Mouse (Mus musculus): ENCODE data around the gene Nrip2. TPM values are rescaled to one million over a fixed set of nuclear protein-coding genes. Genes with fewer than 3 reads are reported as not detected.

Gene Nrip2
- 12.4 and 13.0 TPM in 2 replicates for polyA plus RNA-seq (2015; fragmentation: Nextera tagmentation; extraction: Ambion mirVana)

DNA sequence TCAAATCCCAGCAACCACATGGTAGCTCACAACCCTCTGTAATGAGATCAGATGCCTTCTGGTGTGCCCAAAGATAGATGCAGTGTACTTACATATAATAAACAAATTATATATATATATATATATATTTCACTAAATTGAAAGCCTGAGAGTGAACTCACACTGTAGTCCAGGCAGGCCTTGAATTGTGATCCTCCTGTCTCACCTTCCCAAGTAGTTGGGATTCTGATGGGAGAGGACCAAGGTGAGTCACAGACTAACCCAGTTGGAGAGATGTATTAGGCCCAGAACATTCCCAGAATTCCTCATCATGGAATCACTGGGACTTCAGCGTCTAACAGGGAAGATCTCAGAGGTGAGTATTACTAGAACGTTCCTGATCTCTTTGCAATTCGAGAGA lies at the start of gene Nrip2:
TSS of gene Nrip2 (plus strand) at position 301 of the 400 bp plus-strand sequence.
- ATAC-seq (ENCODE audit: low FRiP score), result no peak; the same call in 1 of the 2 replicates
- Histone ChIP-seq H3K27me3 (replicated peaks) (no peaks in the 10 kb centered on the region), H3K27ac (replicated peaks) (peak within 1 kb of the TSS; percentile 81), H3K36me3 (no peaks in the 10 kb centered on the region), H3K4me3 (replicated peaks) (peak within 1 kb of the TSS; percentile 40), H3K9me3 (replicated peaks) (no peaks in the 10 kb centered on the region), H3K4me1 (peaks cover 33% of the 10 kb centered on the region), H3K9ac (replicated peaks) (peak within 1 kb of the TSS; percentile 49), H3K4me2 (peak within 1 kb of the TSS; percentile 59)
- 76% methylated on average over 3 of the region's 3 CpGs for WGBS

DNA sequence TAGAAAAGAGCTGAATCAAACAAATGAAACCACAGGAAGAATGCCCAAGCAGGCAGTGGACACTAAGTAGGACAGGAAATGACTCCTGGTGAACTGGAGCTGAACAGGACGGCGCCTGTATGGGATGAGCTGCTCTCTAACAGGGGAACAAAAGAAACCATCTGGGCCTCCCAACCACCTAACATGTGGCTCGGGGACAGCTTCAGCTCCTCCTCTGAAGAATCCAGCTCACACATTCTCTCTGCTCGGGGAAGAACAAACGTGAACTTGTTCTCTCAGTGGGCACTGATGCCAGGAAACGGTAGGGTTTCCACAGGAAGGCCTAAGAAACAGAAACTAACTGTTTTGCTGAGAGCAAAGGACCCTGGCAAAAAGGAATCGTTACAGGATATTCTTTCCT lies 49.4 kb upstream of the Nrip2 start:
- Histone ChIP-seq H3K27me3 (replicated peaks) (no peaks in the 10 kb centered on the region), H3K4me3 (replicated peaks) (no peak overlapping the region), H3K36me3 (0 out of 2 replicates have a peak, but pooled peaks cover 4% of the 10 kb centered on the region), H3K27ac (replicated peaks) (peak overlapping the region; percentile 64), H3K4me1 (peaks cover 27% of the 10 kb centered on the region), H3K9me3 (replicated peaks) (no peaks in the 10 kb centered on the region), H3K9ac (replicated peaks) (no peak overlapping the region), H3K4me2 (no peak overlapping the region)
- 36% methylated on average over 7 of the region's 7 CpGs for WGBS
- ATAC-seq (ENCODE audit: low FRiP score), result peak; percentile 65

DNA sequence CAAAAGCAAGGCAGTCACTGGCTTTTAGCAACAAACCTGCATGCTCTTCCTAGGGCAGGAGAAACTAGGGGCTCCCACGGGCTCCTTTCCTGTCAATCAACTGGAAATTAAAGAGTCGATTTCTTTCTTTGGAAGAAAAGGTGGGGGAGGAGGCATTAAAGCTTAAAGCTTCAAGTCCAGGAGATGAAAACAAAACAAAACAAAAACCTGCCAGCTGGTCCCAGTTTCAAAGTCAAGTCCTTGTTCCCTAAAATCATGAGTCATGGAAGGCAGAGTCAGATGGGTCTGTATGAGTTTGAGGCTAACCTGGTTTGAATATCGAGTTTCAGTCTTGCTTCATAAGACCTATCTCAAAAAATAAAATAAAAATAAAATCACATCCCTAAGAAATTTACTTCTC lies 45.0 kb upstream of the Nrip2 start:
- Histone ChIP-seq H3K36me3 (peaks cover 21% of the 10 kb centered on the region), H3K27ac (replicated peaks) (no peak overlapping the region), H3K27me3 (replicated peaks) (no peaks in the 10 kb centered on the region), H3K4me2 (peak overlapping the region; percentile 72), H3K4me3 (replicated peaks) (0 out of 2 replicates have a peak overlapping the region, but pooled peaks have one; percentile 87), H3K9ac (replicated peaks) (no peak overlapping the region), H3K9me3 (replicated peaks) (no peaks in the 10 kb centered on the region), H3K4me1 (peaks cover 30% of the 10 kb centered on the region)
- WGBS, result 58% methylated on average over 3 of the region's 3 CpGs
- ATAC-seq (ENCODE audit: low FRiP score), result no peak

DNA sequence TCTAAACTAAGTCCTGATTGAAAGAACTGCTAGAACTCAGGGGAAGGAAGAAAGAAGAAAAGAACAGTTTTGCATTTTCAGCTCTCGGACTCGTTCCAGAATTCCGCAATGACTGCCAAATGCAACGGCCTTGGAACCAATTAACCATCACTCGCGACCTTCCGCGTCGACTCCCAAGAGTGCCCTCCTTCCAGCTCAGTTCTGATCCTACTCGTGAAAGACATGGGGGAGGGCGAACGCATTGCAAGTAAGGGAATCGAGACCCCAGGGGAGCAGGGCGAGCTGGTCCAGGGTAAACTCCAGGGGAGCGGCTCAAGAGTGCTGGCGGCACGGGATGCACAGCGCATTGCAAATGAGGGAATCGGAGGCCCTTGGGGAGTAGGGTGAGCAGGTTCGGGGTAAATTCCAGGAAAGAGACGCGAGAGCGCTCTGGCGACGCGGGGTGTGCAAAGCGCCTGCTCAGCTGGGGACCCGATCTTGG lies 43.9 kb upstream of the Nrip2 start:
- no peaks in the 10 kb centered on the region for H3K9me3 ChIP-seq (replicated peaks)
- H3K27ac ChIP-seq (replicated peaks), result peak overlapping the region; percentile 94
- H3K4me2 ChIP-seq, result peak overlapping the region; percentile 72
- H3K4me1 ChIP-seq, result peaks cover 36% of the 10 kb centered on the region
- peak; percentile 68 for ATAC-seq (ENCODE audit: low FRiP score)
- H3K4me3 ChIP-seq (replicated peaks), result peak overlapping the region; percentile 87
- no peaks in the 10 kb centered on the region for H3K27me3 ChIP-seq (replicated peaks)
- H3K9ac ChIP-seq (replicated peaks), result peak overlapping the region; percentile 81
- under 1% methylated on average over 28 of the region's 28 CpGs for WGBS
- peaks cover 21% of the 10 kb centered on the region for H3K36me3 ChIP-seq

DNA sequence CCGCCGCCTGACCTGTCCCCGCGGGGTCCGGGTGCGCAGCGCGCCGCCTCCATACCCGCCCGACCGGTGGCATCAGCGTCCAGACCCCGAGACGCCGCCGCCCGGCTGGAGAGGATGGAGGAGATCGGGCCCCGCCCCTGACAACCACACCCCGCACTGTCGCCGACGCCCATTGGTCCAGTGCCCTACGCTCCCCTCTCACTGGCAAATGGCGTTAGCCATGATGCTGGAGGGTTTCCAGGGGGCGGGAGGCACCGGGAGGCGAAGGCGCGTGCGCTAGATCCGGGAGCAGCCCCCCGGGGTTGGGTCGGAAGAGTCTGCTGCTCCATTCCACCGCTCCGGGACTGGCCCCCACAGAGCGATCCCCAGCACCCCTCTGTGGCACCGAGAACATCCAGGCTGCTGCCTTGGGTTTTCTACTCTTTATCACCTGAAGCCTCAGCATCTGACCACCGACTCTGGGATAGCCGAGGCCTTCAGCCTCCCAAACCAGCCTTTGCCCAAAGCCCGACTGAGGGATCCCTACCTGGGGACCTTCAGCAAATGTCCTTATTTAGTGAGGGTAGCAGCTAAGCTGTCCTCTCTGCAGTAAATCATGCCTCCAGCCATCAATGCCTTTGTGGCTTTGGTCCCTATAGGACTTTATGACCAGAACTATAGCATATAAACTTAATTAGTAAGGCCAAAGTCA lies 43.2 kb upstream of the Nrip2 start, which contains the start of gene Tulp3:
TSS of gene Tulp3 (minus strand) at position 126 of the 691 bp plus-strand sequence.
- Histone ChIP-seq H3K27me3 (replicated peaks) (no peaks in the 10 kb centered on the region), H3K9me3 (replicated peaks) (no peaks in the 10 kb centered on the region), H3K36me3 (peaks cover 19% of the 10 kb centered on the region), H3K27ac (replicated peaks) (peak within 1 kb of the TSS; percentile 94), H3K4me1 (peaks cover 39% of the 10 kb centered on the region), H3K9ac (replicated peaks) (peak within 1 kb of the TSS; percentile 81), H3K4me3 (replicated peaks) (peak within 1 kb of the TSS; percentile 87), H3K4me2 (peak within 1 kb of the TSS; percentile 72)
- ATAC-seq (ENCODE audit: low FRiP score), result peak; percentile 99
- under 1% methylated on average over 40 of the region's 42 CpGs for WGBS

DNA sequence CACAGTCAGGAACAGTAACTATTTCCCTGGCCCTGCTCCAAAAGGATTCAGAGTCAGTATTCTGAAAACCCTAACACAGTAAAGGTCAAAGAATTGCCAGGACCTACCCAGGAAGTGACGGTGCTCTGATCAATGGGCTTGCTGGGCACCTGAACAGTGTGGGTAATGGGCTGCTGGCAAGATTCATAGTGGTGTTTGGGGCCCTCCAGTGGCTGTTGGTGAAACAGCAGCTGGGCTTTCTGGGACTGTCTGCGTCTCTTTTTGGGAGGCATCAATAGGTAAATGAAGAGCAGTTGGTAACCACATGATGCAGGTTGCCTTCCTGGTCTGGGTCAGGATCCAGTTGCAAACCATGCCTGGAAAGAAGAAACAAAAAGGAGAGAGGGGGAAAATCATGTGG lies 40.1 kb upstream of the Nrip2 start:
- Histone ChIP-seq H3K9me3 (replicated peaks) (no peaks in the 10 kb centered on the region), H3K4me1 (peaks cover 52% of the 10 kb centered on the region), H3K4me3 (replicated peaks) (no peak overlapping the region), H3K9ac (replicated peaks) (no peak overlapping the region), H3K27ac (replicated peaks) (no peak overlapping the region), H3K36me3 (peaks cover 17% of the 10 kb centered on the region), H3K27me3 (replicated peaks) (no peaks in the 10 kb centered on the region), H3K4me2 (no peak overlapping the region)
- ATAC-seq (ENCODE audit: low FRiP score), result no peak
- WGBS, result 4% methylated on average over 2 of the region's 2 CpGs

DNA sequence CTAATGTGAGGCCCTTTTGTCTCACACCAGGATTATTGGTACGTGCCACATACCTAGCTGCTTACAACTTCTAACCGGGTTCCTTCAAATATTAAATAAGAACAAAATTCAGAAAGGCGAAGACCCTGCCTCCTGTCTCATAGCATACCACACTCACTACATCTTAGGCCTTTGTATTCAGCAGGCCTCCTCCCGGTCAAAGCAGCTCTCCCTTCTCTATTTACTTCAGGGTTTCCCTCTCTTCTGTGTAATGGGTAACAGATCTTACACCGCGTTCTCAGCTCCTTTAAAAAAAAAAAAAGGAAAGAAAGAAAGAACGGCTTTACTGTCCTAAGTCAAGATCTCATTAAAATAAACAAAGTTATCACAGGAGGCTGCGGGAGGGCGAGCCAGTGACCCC lies 37.2 kb upstream of the Nrip2 start:
- Histone ChIP-seq H3K4me1 (peaks cover 36% of the 10 kb centered on the region), H3K9me3 (replicated peaks) (no peaks in the 10 kb centered on the region), H3K36me3 (peaks cover 17% of the 10 kb centered on the region), H3K27me3 (replicated peaks) (no peaks in the 10 kb centered on the region), H3K4me3 (replicated peaks) (peak overlapping the region; percentile 81), H3K27ac (replicated peaks) (peak overlapping the region; percentile 88), H3K4me2 (peak overlapping the region; percentile 100), H3K9ac (replicated peaks) (peak overlapping the region; percentile 75)
- WGBS, result 13% methylated on average over 9 of the region's 9 CpGs
- ATAC-seq (ENCODE audit: low FRiP score), result no peak

DNA sequence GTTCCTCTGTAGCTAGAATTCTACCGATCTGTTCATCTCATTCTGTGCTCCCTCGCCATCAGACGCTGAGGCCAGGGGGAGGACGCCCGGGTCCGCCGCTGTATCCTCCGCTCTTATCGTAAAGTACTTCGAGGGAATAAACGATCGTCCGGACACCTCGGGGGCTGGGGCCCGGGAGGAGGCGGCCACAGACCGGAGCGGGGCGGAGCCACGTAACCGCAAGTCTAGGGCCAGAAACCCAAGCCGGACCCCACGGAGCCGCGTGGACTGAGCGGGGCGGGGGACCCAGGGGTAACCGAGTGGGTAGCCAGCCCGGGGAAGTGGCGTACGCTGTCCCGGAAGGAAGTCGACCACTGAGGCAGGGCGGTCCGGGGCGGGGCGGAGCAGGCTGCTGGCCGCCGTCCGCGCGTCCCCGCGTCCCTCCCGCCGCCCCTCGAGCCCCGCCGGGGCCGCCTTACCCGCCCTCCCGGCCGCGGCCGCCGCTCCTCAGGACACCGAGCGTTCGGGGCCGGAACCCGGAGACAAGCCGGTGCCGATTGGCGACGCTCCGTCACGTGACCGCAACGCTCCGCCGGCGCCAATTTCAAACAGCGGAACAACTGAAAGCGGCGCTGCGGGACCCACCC lies 36.6 kb upstream of the Nrip2 start, which contains the start of the genes Rhno1 and Foxm1:
TSS of gene Rhno1 (minus strand) at position 531 of the 626 bp plus-strand sequence.
TSS of gene Foxm1 (plus strand) at position 587 of the 626 bp plus-strand sequence.
- H3K9ac ChIP-seq (replicated peaks), result peak within 1 kb of the TSS; percentile 75
- no peaks in the 10 kb centered on the region for H3K9me3 ChIP-seq (replicated peaks)
- H3K27ac ChIP-seq (replicated peaks), result peak within 1 kb of the TSS; percentile 88
- peak within 1 kb of the TSS; percentile 81 for H3K4me3 ChIP-seq (replicated peaks)
- H3K4me1 ChIP-seq, result peaks cover 36% of the 10 kb centered on the region
- peak; percentile 92 for ATAC-seq (ENCODE audit: low FRiP score)
- under 1% methylated on average over 67 of the region's 76 CpGs for WGBS
- no peaks in the 10 kb centered on the region for H3K27me3 ChIP-seq (replicated peaks)
- H3K36me3 ChIP-seq, result peaks cover 12% of the 10 kb centered on the region
- peak within 1 kb of the TSS; percentile 100 for H3K4me2 ChIP-seq

DNA sequence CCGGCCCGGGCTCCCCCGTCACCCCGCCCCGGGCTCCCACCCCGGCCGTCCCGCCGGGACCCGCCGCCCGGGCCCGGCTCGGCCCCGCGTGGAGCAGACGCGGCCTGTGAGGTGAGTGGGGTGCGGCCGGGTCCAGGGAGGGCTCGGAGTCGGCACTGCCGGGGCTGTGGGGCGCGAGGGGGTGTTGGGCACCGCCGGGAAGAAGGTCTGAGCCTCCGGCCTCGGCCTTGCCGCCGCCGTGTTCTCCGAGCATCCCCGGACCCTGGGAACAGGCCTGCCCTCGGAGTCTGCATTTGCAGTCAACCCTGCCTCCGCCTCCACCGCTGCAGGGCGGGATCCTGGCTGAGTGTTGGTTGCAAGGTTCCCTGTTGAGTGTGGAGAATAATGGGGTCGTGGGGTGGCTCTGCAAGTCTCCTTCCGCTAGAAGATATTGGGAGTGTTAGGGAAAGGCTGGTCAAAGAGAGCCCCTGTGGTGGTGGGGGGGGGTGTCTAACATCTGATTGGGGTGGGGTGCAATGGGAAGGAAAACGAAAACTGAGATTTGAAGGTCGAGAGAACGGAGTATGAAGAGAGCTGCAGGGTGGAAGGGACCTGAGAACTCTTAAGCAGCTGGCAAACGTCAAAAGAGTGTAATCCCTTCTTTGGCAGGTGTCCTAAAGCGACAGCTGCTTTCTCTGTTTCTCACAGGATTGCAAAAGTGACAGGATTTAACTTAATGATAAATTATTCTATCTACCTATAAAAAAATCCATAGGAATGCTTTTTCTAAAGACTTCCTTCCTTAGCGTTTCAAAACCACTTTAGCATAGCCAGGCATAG lies 35.9 kb upstream of the Nrip2 start:
- ATAC-seq (ENCODE audit: low FRiP score), result peak; percentile 30; the same call in 1 of the 2 replicates
- Histone ChIP-seq H3K9me3 (replicated peaks) (no peaks in the 10 kb centered on the region), H3K4me1 (peaks cover 36% of the 10 kb centered on the region), H3K36me3 (peaks cover 6% of the 10 kb centered on the region), H3K9ac (replicated peaks) (peak overlapping the region; percentile 75), H3K27me3 (replicated peaks) (no peaks in the 10 kb centered on the region), H3K27ac (replicated peaks) (peak overlapping the region; percentile 88), H3K4me3 (replicated peaks) (peak overlapping the region; percentile 81), H3K4me2 (peak overlapping the region; percentile 100)
- WGBS, result 2% methylated on average over 46 of the region's 46 CpGs

DNA sequence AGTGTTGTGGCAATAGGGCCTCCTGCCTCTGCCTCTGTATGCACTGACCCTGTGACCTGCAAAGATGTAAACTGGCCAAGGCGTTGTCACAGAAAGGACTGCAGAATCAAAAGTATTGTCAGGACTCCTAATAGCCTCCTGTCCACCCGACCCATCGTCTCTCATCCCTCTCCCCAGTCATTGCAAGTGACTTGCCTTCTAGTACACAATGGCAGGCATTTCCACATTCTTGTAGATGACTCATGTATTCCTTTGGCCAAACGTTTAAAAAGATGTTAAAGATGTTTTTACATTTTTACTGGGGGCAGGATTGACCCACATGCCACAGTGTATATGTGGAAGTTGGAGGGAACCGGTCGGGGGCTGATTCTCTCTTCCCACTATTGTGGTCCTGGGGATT lies 34.4 kb upstream of the Nrip2 start:
- no peaks in the 10 kb centered on the region for H3K36me3 ChIP-seq
- WGBS, result 75% methylated on average over 6 of the region's 6 CpGs
- peaks cover 29% of the 10 kb centered on the region for H3K4me1 ChIP-seq
- no peaks in the 10 kb centered on the region for H3K9me3 ChIP-seq (replicated peaks)
- no peak overlapping the region for H3K9ac ChIP-seq (replicated peaks)
- no peak overlapping the region for H3K27ac ChIP-seq (replicated peaks)
- no peak overlapping the region for H3K4me3 ChIP-seq (replicated peaks)
- H3K27me3 ChIP-seq (replicated peaks), result no peaks in the 10 kb centered on the region
- no peak for ATAC-seq (ENCODE audit: low FRiP score)
- no peak overlapping the region for H3K4me2 ChIP-seq

DNA sequence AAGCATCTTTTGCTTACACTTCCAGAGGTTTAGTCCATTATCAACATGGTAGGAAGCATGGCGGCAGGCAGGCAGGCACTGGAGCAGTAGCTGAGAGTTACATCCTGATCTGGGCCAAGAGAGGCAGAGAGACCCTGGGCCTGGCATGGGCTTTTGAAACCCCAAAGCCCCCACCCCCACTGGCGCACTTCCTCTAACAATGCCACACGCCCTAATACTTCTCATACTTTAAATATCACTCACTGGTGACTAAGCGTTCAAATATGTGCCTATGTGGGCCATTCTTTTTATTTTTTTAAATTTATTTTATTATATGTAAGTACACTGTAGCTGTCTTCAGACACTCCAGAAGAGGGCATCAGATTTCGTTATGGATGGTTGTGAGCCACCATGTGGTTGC lies 32.6 kb upstream of the Nrip2 start:
- no peak overlapping the region for H3K4me2 ChIP-seq
- peaks cover 12% of the 10 kb centered on the region for H3K4me1 ChIP-seq
- no peaks in the 10 kb centered on the region for H3K27me3 ChIP-seq (replicated peaks)
- H3K4me3 ChIP-seq (replicated peaks), result no peak overlapping the region
- WGBS, result 94% methylated on average over 5 of the region's 5 CpGs
- ATAC-seq (ENCODE audit: low FRiP score), result no peak
- no peaks in the 10 kb centered on the region for H3K9me3 ChIP-seq (replicated peaks)
- no peak overlapping the region for H3K27ac ChIP-seq (replicated peaks)
- H3K36me3 ChIP-seq, result no peaks in the 10 kb centered on the region
- H3K9ac ChIP-seq (replicated peaks), result no peak overlapping the region

Measured in neural tube, embryonic 15.5 days (tissue).